Mouse (Mus musculus) spleen, adult 2 months (tissue): Measurements from ENCODE around the gene Rims3. TPM values are rescaled to one million over a fixed set of nuclear protein-coding genes. Genes with fewer than 3 reads are reported as not detected.

Experiments
- DNase-seq, 2 experiments: peaks; one replicate each; pipeline versions ENCODE4 v3.0.0 to v3.0.0-alpha.2; 2012 to 2021; ENCODE audit warnings: low spot score in 2 of 2, low read depth in 1 of 2
- H3K27ac ChIP-seq: fragments of 200-500 bp; 2 replicates; pipeline ENCODE4 v1.5.1; 2012; ENCODE audit warnings: low read length, inconsistent platforms; ENCODE audit not compliant: insufficient read depth
- H3K27me3 ChIP-seq: fragments of 200-500 bp; 2 replicates; pipeline ENCODE4 v1.6.1; 2012; ENCODE audit warnings: mild to moderate bottlenecking, moderate library complexity, low read length, inconsistent platforms; ENCODE audit not compliant: control insufficient read depth, insufficient read depth
- H3K36me3 ChIP-seq: fragments of 200-500 bp; 2 replicates; pipeline ENCODE4 v1.6.1; 2012; ENCODE audit warnings: mild to moderate bottlenecking, low read length, inconsistent platforms; ENCODE audit not compliant: control insufficient read depth, insufficient read depth
- H3K4me1 ChIP-seq: fragments of 200-500 bp; 2 replicates; pipeline ENCODE4 v1.6.1; 2011; ENCODE audit warnings: inconsistent platforms; ENCODE audit not compliant: control insufficient read depth, insufficient read depth, insufficient read length
- H3K4me3 ChIP-seq: fragments of 200-500 bp; 2 replicates; pipeline ENCODE4 v1.5.1; 2011; ENCODE audit warnings: mild to moderate bottlenecking, inconsistent platforms; ENCODE audit not compliant: insufficient read depth, insufficient read length; ENCODE audit errors: extremely low read depth
- CTCF ChIP-seq: fragments of 200-500 bp; IDR thresholded peaks from 2 replicates; pipeline ENCODE4 v1.5.1; 2011; ENCODE audit warnings: mild to moderate bottlenecking, inconsistent platforms; ENCODE audit not compliant: insufficient read depth, insufficient read length, insufficient replicate concordance; ENCODE audit errors: extremely low read depth
- POLR2A ChIP-seq: fragments of 200-500 bp; IDR thresholded peaks from 2 replicates; pipeline ENCODE4 v1.6.1; 2011; ENCODE audit warnings: low read depth, low read length, inconsistent platforms
- WGBS: fragments of 180-500 bp; shearing (Covaris S2); methylation state at CpG from one replicate; pipeline ENCODE4 v1.1.7; 2018; 5-methylcytosine and 5-hydroxymethylcytosine counted together
- polyA plus RNA-seq: library from polyadenylated mRNA; depleted of rRNA; stranded (reverse); fragments of >200 nt; gene quantifications from 2 replicates; pipeline ENCODE4 v1.2.3, GENCODE M21; 2012

The Rims3 gene
- polyA plus RNA-seq, 1 experiment: 8.7 TPM

DNA sequence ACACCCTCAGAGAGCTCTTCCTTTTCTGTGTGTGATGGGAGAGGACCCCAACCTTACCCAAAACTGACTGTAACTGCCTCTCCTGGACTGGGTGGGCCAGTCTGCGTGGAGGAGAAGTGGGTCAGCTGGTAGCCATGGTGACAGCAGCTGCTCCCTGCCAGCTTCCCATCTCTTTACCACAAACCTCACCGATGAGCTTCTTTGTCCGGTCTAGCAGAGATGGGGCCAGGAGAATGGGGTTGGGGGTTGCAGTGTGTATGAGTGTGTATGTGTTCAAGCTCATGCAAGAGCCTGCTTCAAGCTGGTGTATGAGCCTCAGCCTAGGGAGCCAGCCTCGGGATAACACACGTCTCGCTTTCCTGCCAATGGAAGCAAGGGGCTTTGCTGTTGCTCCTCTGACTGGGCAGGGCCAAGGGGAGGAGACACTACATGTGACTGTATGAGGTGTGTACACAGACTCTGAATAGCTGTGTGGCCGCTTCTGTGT lies 15.7 kb downstream of the Rims3 start:
- no peaks in the 10 kb centered on the region for H3K27me3 ChIP-seq

DNA sequence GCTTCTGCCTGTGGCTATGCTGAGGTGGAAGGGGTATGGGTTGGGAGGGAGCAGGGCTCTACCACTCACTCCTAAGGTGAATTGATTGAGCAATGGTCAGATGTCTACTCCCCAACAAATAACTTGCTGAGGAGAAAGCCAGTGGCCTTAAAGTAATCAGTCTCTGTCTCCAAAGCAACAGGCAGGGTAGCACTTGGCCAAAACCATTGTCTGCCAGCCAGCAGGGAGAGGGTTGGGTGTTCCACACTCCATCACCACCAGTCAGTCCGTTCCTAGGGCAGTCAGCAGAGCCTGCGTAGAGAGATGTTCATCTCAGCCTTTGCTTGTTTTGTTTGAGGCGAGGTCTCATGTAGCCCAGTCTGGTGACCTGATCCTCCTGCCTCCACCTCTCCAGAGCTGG lies 21.3 kb downstream of the Rims3 start:
- Histone ChIP-seq H3K27ac (no peak overlapping the region), H3K27me3 (no peaks in the 10 kb centered on the region), H3K36me3 (no peaks in the 10 kb centered on the region), H3K4me3 (no peak overlapping the region), H3K4me1 (no peaks in the 10 kb centered on the region)
- 77% methylated on average over 3 of the region's 3 CpGs for WGBS
- DNase-seq: no peak
- TF ChIP-seq CTCF: no peak
- no peak for TF ChIP-seq POLR2A

More for the DNA sequence above, 15.7 kb downstream of the Rims3 start:
- H3K4me3 ChIP-seq: no peak overlapping the region
- H3K27ac ChIP-seq: no peak overlapping the region
- no peak for TF ChIP-seq CTCF
- no peak for TF ChIP-seq POLR2A
- DNase-seq: no peak
- 46% methylated on average over 7 of the region's 7 CpGs for WGBS
- no peaks in the 10 kb centered on the region for H3K36me3 ChIP-seq
- H3K4me1 ChIP-seq: no peaks in the 10 kb centered on the region

DNA sequence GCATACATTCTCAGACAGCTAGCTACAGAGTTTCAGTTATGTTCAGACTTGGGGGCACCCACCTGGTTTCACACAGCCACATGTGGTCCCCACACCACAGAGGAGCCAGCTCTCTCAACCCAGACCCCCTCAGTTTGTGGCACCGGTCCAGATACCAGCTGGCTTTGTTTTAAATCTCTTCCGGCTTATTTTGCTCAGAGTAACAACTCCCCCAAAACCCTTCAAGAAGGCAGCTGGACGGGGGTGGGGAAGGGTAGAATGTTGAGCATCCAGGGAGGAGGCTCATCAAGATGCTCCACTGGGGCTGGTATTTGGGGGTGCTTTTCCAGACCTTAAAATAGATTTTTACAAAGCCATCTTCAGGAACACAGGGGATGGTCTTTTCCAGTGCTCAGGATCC lies 24.1 kb downstream of the Rims3 start:
- DNase-seq: no peak
- Histone ChIP-seq H3K36me3 (no peaks in the 10 kb centered on the region), H3K27me3 (no peaks in the 10 kb centered on the region), H3K27ac (no peak overlapping the region), H3K4me1 (no peaks in the 10 kb centered on the region), H3K4me3 (no peak overlapping the region)
- TF ChIP-seq CTCF: no peak
- no peak for TF ChIP-seq POLR2A
- 77% methylated on average over 3 of the region's 3 CpGs for WGBS

DNA sequence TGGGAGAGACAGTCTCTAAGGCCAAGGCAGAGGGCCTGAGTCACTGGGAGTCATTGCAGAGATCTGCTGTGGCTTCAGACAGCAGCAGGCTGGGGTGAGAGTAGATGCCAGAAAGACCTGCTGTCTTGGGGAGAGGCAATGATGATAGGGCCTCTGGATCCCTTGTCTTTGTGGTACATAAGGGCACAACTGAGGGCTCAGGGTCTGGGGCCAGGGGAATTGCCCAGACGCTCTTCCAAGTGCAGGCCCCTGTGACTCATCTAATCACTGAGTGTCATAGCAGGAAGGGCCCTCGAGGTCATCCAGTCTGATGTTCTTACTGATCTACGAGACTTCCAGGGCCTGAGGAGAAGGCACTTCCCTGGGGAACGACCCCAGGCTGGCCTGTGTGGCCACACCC lies 24.8 kb downstream of the Rims3 start:
- Histone ChIP-seq H3K4me1 (no peaks in the 10 kb centered on the region), H3K4me3 (no peak overlapping the region), H3K27ac (no peak overlapping the region), H3K27me3 (no peaks in the 10 kb centered on the region), H3K36me3 (no peaks in the 10 kb centered on the region)
- no peak for DNase-seq
- WGBS: 72% methylated on average over 4 of the region's 4 CpGs
- TF ChIP-seq POLR2A (no peak), CTCF (no peak)

DNA sequence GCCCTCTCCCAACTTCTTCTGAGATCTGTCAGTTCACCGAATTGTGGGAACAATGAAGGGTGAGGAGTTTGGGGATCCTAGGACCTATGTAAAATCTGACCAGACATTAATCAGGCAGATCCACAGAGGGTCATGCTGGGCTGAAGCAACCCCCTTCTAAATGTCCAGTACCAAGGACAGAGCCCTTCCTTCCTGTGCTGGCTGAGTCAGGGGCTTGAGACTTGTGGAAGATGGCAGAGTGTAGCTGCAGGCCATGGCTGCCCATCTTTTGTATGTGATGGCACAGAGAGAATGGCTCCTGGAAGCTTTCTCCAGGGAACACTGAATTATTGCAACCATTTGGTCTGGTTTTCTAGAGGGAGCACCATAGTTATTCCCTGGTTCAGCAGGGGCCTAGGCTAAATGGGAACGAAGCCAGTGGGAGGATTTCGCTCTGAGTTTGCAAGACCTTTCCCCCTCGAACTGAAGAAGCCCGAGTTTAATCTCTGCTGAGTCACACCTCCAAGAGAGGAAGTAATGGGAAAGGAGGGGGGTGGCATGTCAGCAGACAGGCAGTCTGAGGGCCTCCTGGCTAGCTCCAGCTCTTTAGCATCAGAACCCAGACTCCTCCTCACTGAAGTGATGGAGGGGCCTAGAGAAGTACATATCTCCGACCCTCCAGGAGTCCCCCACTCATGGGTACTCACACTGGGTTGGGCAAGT lies 26.3 kb downstream of the Rims3 start:
- Histone ChIP-seq H3K4me1 (no peaks in the 10 kb centered on the region), H3K4me3 (no peak overlapping the region), H3K27ac (no peak overlapping the region), H3K27me3 (no peaks in the 10 kb centered on the region), H3K36me3 (no peaks in the 10 kb centered on the region)
- no peak for DNase-seq
- TF ChIP-seq CTCF: no peak
- TF ChIP-seq POLR2A: no peak
- 30% methylated on average over 6 of the region's 6 CpGs for WGBS

DNA sequence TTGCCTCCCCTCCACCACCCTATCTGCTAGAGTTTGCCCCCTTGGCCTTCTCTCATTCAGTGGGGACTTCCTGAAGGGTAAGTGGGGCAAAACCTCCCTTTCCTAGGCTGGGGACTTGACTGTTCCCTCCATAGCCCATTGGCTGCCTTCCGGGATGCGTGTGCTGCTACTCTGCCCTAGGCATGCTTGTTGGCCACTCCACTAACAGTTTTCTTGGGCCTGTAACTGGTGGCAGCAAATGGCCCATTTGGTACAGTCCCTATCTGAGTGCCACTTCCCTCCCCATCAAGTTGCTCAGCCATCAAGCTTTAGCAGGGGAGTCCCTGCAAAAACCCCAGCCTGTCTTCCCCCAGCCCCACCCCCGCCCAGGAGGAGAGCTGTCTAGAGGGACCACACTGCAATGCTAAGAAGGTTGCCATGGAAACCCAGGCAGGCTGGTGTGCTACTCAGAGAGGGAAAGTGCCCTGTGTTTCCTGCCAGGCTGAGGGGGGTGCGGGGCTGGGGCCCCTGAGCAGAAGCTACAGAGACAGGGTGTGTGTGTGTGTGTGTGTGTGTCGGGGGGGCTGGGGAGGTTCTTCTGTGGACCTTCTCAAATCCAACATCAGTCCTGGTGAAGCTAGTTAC lies 27.5 kb downstream of the Rims3 start:
- TF ChIP-seq POLR2A: no peak
- TF ChIP-seq CTCF: no peak
- DNase-seq: no peak
- no peaks in the 10 kb centered on the region for H3K4me1 ChIP-seq
- no peak overlapping the region for H3K27ac ChIP-seq
- H3K27me3 ChIP-seq: no peaks in the 10 kb centered on the region
- WGBS: 36% methylated on average over 5 of the region's 5 CpGs
- no peaks in the 10 kb centered on the region for H3K36me3 ChIP-seq
- no peak overlapping the region for H3K4me3 ChIP-seq
